Mouse (Mus musculus): ENCODE measurements around the gene Nsa2. TPM values are rescaled to one million over a fixed set of nuclear protein-coding genes. Genes with fewer than 3 reads are reported as not detected.

The Nsa2 gene
- polyA plus RNA-seq, 1 experiment = 44.3 TPM

- Histone ChIP-seq H3K4me3 (ENCODE audit: insufficient read depth, low read length) (no peak overlapping the region), H3K4me1 (ENCODE audit: control insufficient read depth, insufficient read depth, low read length) (peaks cover 1% of the 10 kb centered on the region; the same call in 1 of the 2 replicates), H3K27ac (ENCODE audit: insufficient read depth, low read length) (no peak overlapping the region)
- no peak for TF ChIP-seq POLR2A (IDR thresholded peaks at IDR 0.05; ENCODE audit: extremely low read depth, insufficient read depth, low read length)
- no peak for TF ChIP-seq CTCF (IDR thresholded peaks at IDR 0.05; ENCODE audit: extremely low read depth, insufficient read depth, low read length)
These were observed 49.6 kb downstream of the Nsa2 start for GRCm38 (mm10) chr13:97088183-97088582.

- Histone ChIP-seq H3K4me1 (ENCODE audit: control insufficient read depth, insufficient read depth, low read length) (peaks cover 2% of the 10 kb centered on the region; the same call in 1 of the 2 replicates), H3K27ac (ENCODE audit: insufficient read depth, low read length) (no peak overlapping the region)
These were observed 50.3 kb downstream of the Nsa2 start for GRCm38 (mm10) chr13:97087421-97087820.

GRCm38 (mm10) chr13:97086316-97086715, 51.4 kb downstream of the Nsa2 start:
- Histone ChIP-seq H3K4me1 (ENCODE audit: control insufficient read depth, insufficient read depth, low read length) (peaks cover 2% of the 10 kb centered on the region; the same call in 1 of the 2 replicates), H3K27ac (ENCODE audit: insufficient read depth, low read length) (no peak overlapping the region), H3K4me3 (ENCODE audit: insufficient read depth, low read length) (no peak overlapping the region)
- TF ChIP-seq CTCF (IDR thresholded peaks at IDR 0.05; ENCODE audit: extremely low read depth, insufficient read depth, low read length) = no peak

More at GRCm38 (mm10) chr13:97087421-97087820, 50.3 kb downstream of the Nsa2 start:
- TF ChIP-seq CTCF (IDR thresholded peaks at IDR 0.05; ENCODE audit: extremely low read depth, insufficient read depth, low read length) = no peak
- no peak for TF ChIP-seq POLR2A (IDR thresholded peaks at IDR 0.05; ENCODE audit: extremely low read depth, insufficient read depth, low read length)
- no peak overlapping the region for H3K4me3 ChIP-seq (ENCODE audit: insufficient read depth, low read length)

DNA sequence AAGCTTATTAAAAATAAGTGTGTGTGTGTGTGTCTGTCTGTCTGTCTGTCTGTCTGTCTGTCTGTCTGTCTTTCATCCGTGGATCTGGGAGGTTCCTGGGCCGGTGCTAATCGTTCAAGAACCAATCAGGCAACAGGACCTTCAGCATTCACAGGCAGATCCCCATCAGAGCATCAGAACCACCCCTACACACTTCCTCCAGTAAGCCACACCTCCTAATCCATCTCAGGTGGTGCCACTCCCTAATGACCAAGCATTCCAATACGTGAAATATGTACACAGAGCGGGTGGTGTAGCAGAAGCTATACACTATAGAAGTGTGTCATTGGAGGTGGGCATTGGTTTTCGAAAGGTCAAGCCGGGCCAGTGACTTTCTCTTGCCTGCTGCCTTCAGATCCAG, 55.3 kb downstream of the Nsa2 start:
- Histone ChIP-seq H3K4me1 (ENCODE audit: control insufficient read depth, insufficient read depth, low read length) (peaks cover 2% of the 10 kb centered on the region; the same call in 1 of the 2 replicates), H3K27ac (ENCODE audit: insufficient read depth, low read length) (no peak overlapping the region), H3K4me3 (ENCODE audit: insufficient read depth, low read length) (no peak overlapping the region)
- TF ChIP-seq POLR2A (IDR thresholded peaks at IDR 0.05; ENCODE audit: extremely low read depth, insufficient read depth, low read length) (no peak), CTCF (IDR thresholded peaks at IDR 0.05; ENCODE audit: extremely low read depth, insufficient read depth, low read length) (no peak)

- Histone ChIP-seq H3K4me1 (ENCODE audit: control insufficient read depth, insufficient read depth, low read length) (peaks cover 2% of the 10 kb centered on the region), H3K4me3 (ENCODE audit: insufficient read depth, low read length) (no peak overlapping the region), H3K27ac (ENCODE audit: insufficient read depth, low read length) (no peak overlapping the region)
- no peak for TF ChIP-seq POLR2A (IDR thresholded peaks at IDR 0.05; ENCODE audit: extremely low read depth, insufficient read depth, low read length)
- no peak for TF ChIP-seq CTCF (IDR thresholded peaks at IDR 0.05; ENCODE audit: extremely low read depth, insufficient read depth, low read length)
These were observed 57.1 kb downstream of the Nsa2 start for GRCm38 (mm10) chr13:97080615-97081014.

- TF ChIP-seq POLR2A (IDR thresholded peaks at IDR 0.05; ENCODE audit: extremely low read depth, insufficient read depth, low read length) (no peak), CTCF (IDR thresholded peaks at IDR 0.05; ENCODE audit: extremely low read depth, insufficient read depth, low read length) (no peak)
- no peak overlapping the region for H3K4me3 ChIP-seq (ENCODE audit: insufficient read depth, low read length)
- H3K27ac ChIP-seq (ENCODE audit: insufficient read depth, low read length) = no peak overlapping the region
- H3K4me1 ChIP-seq (ENCODE audit: control insufficient read depth, insufficient read depth, low read length) = peaks cover 2% of the 10 kb centered on the region
These were observed 57.5 kb downstream of the Nsa2 start for GRCm38 (mm10) chr13:97080201-97080600.

Other genes starting within 250 kb of the Nsa2 start
- gene Gcnt4, start 213.2 kb downstream of the Nsa2 start, polyA plus RNA-seq (2012; rRNA removed) = 11.6 and 13.1 TPM in 2 replicates
- not detected in 2 replicates for gene 1700029F12Rik, start 103.6 kb downstream of the Nsa2 start, polyA plus RNA-seq (2012; rRNA removed)
- gene Fam169a, start 70.7 kb downstream of the Nsa2 start, polyA plus RNA-seq (2012; rRNA removed) = 20.1 and 21.7 TPM in 2 replicates
- gene Gm6169, start 38.7 kb downstream of the Nsa2 start, polyA plus RNA-seq (2012; rRNA removed) = 0.56 and 0.59 TPM in 2 replicates
- 33.2 and 37.3 TPM in 2 replicates for gene Gfm2, start within 50 bp of the Nsa2 start, polyA plus RNA-seq (2012; rRNA removed)
- gene Hexb, start 60.4 kb upstream of the Nsa2 start, polyA plus RNA-seq (2012; rRNA removed) = 160 and 173 TPM in 2 replicates
- gene Enc1, start 103.2 kb upstream of the Nsa2 start, polyA plus RNA-seq (2012; rRNA removed) = 284 and 308 TPM in 2 replicates

Data from cortical plate, adult 2 months (tissue).